Mouse (Mus musculus) brain, embryonic 14.5 days (tissue): ENCODE data around the gene Gm20517. TPM values are rescaled to one million over a fixed set of nuclear protein-coding genes. Genes with fewer than 3 reads are reported as not detected.

ENCODE experiments used
- DNase-seq: peaks from one replicate; pipeline ENCODE4 v3.0.0-alpha.2; 2011; ENCODE audit warnings: low read depth
- CTCF ChIP-seq: fragments of 200-500 bp; IDR thresholded peaks from 2 replicates; pipeline ENCODE4 v1.5.1; 2012; ENCODE audit warnings: inconsistent platforms, mild to moderate bottlenecking, moderate library complexity, borderline replicate concordance; ENCODE audit not compliant: insufficient read depth, insufficient read length; ENCODE audit errors: extremely low read depth
- POLR2A ChIP-seq: fragments of 200-500 bp; IDR thresholded peaks from 2 replicates; pipeline ENCODE4 v1.6.1; 2012; ENCODE audit warnings: mild to moderate bottlenecking, inconsistent platforms, borderline replicate concordance; ENCODE audit not compliant: poor library complexity, insufficient read depth, insufficient read length, severe bottlenecking; ENCODE audit errors: extremely low read depth
- polyA plus RNA-seq: library from polyadenylated mRNA; depleted of rRNA; stranded (reverse); fragments of >200 nt; gene quantifications from 2 replicates; pipeline ENCODE4 v1.2.3, GENCODE M21; 2012

Gm20517 gene
- polyA plus RNA-seq, 1 experiment, result 2.6 TPM

- peak; percentile 62 for DNase-seq
- TF ChIP-seq POLR2A (no peak), CTCF (no peak)
Measured at GRCm38 (mm10) chr17:47669166-47669565, 57.8 kb downstream of the Gm20517 start.

- no peak for DNase-seq
- TF ChIP-seq CTCF, result no peak
- TF ChIP-seq POLR2A, result no peak
Measured at GRCm38 (mm10) chr17:47671988-47672310, 60.6 kb downstream of the Gm20517 start.

GRCm38 (mm10) chr17:47672311-47673111 lies 61.1 kb downstream of the Gm20517 start:
- TF ChIP-seq CTCF (no peak), POLR2A (no peak)
- peak; percentile 70 for DNase-seq

- TF ChIP-seq POLR2A (no peak), CTCF (peak; percentile 80)
- peak; percentile 88 for DNase-seq
Measured at GRCm38 (mm10) chr17:47676581-47676980, 65.2 kb downstream of the Gm20517 start.

- DNase-seq, result no peak
Measured at GRCm38 (mm10) chr17:47678238-47678637, 66.8 kb downstream of the Gm20517 start.

GRCm38 (mm10) chr17:47678702-47679101 lies 67.3 kb downstream of the Gm20517 start:
- TF ChIP-seq POLR2A, result no peak
- no peak for TF ChIP-seq CTCF
- DNase-seq, result no peak

More at GRCm38 (mm10) chr17:47678238-47678637, 66.8 kb downstream of the Gm20517 start:
- no peak for TF ChIP-seq CTCF
- no peak for TF ChIP-seq POLR2A

- no peak for DNase-seq
- no peak for TF ChIP-seq POLR2A
- no peak for TF ChIP-seq CTCF
Measured at GRCm38 (mm10) chr17:47682836-47683235, 71.4 kb downstream of the Gm20517 start.

GRCm38 (mm10) chr17:47687409-47688343 lies 76.3 kb downstream of the Gm20517 start:
- peak; percentile 99 for DNase-seq
- TF ChIP-seq CTCF, result no peak
- peak; percentile 53; the same call in 1 of the 2 replicates for TF ChIP-seq POLR2A

- TF ChIP-seq POLR2A (no peak), CTCF (no peak)
- DNase-seq, result no peak
Measured at GRCm38 (mm10) chr17:47688344-47688607, 76.9 kb downstream of the Gm20517 start, which contains the start of gene Tomm6. TSS of gene Tomm6 (minus strand) at chr17:47688386.

GRCm38 (mm10) chr17:47688608-47689575 lies 77.5 kb downstream of the Gm20517 start, which contains the start of gene Frs3:
TSS of gene Frs3 (plus strand) at chr17:47689030.
- TF ChIP-seq POLR2A, result 0 out of 2 replicates have a peak, but pooled peaks have one; percentile 26
- no peak for TF ChIP-seq CTCF
- DNase-seq, result peak; percentile 84
